Mouse (Mus musculus): Measurements from ENCODE around the gene Larp4b.

The Larp4b gene

GRCm38 (mm10) chr13:9093316-9094155, at the start of gene Larp4b:
Gene Larp4b, plus strand, starts transcription at chr13:9093881.
- peak; percentile 95 to 98 for DNase-seq

- DNase-seq, result no peak
Observed at GRCm38 (mm10) chr13:9044731-9045130, 49.0 kb upstream of the Larp4b start.

- peak in 1 of 2 experiments; percentile 21 for DNase-seq
Observed at GRCm38 (mm10) chr13:9052049-9052691, 41.5 kb upstream of the Larp4b start.

- DNase-seq, result no peak
Observed at GRCm38 (mm10) chr13:9057277-9057676, 36.4 kb upstream of the Larp4b start.

GRCm38 (mm10) chr13:9058706-9059105, 35.0 kb upstream of the Larp4b start:
- no peak for DNase-seq

GRCm38 (mm10) chr13:9061394-9061793, 32.3 kb upstream of the Larp4b start:
- no peak for DNase-seq

GRCm38 (mm10) chr13:9064196-9064595, 29.5 kb upstream of the Larp4b start:
- DNase-seq, result no peak

GRCm38 (mm10) chr13:9066107-9066506, 27.6 kb upstream of the Larp4b start:
- DNase-seq, result no peak

GRCm38 (mm10) chr13:9071008-9071407, 22.7 kb upstream of the Larp4b start:
- no peak for DNase-seq

- DNase-seq, result no peak
Observed at GRCm38 (mm10) chr13:9073818-9074217, 19.9 kb upstream of the Larp4b start.

GRCm38 (mm10) chr13:9075825-9076592, 17.7 kb upstream of the Larp4b start:
- DNase-seq, result no peak

- DNase-seq, result no peak
Observed at GRCm38 (mm10) chr13:9082128-9082883, 11.4 kb upstream of the Larp4b start.

- DNase-seq, result no peak
Observed at GRCm38 (mm10) chr13:9094186-9094980, 702 bp downstream of the Larp4b start.

- no peak for DNase-seq
Observed at GRCm38 (mm10) chr13:9099289-9099688, 5.6 kb downstream of the Larp4b start.

- DNase-seq, result no peak
Observed at GRCm38 (mm10) chr13:9100517-9100916, 6.8 kb downstream of the Larp4b start.

GRCm38 (mm10) chr13:9106246-9106645, 12.6 kb downstream of the Larp4b start:
- no peak for DNase-seq

- DNase-seq, result no peak
Observed at GRCm38 (mm10) chr13:9106992-9107858, 13.5 kb downstream of the Larp4b start.

GRCm38 (mm10) chr13:9113735-9114134, 20.1 kb downstream of the Larp4b start:
- DNase-seq, result no peak

- DNase-seq, result no peak
Observed at GRCm38 (mm10) chr13:9120835-9121542, 27.3 kb downstream of the Larp4b start.

GRCm38 (mm10) chr13:9122045-9122444, 28.4 kb downstream of the Larp4b start:
- DNase-seq, result no peak
